Mouse (Mus musculus) adrenal gland (tissue): ENCODE results near the gene Vmn1r11.

Experiments used
- intact Hi-C: fragments of 180-260 bp; cut with DNase I; formaldehyde crosslinking; loops from one replicate; pipeline ENCODE4 v1.15.1; 2025
- long read RNA-seq, 2 experiments: library from polyadenylated mRNA; unstranded; transcript quantifications; one replicate each; pipeline ENCODE4 v2.0.0; 2020; ENCODE audit warnings: borderline replicate concordance in 1 of 2; ENCODE audit not compliant: insufficient replicate concordance in 1 of 2

Gene Vmn1r11
- long read RNA-seq, experiment 1 = 0 reads
- long read RNA-seq, experiment 2 = 0 reads

GRCm38 (mm10) chr6:57133155-57133554 lies at the start of gene Vmn1r11:
Vmn1r11 (plus strand) TSS chr6:57133455.
- intact Hi-C loops = no loop called here

- intact Hi-C loops = no loop called here
Observed at GRCm38 (mm10) chr6:57106358-57106757, 26.9 kb upstream of the Vmn1r11 start.

- intact Hi-C loops = no loop called here
Observed at GRCm38 (mm10) chr6:57109154-57109553, 24.1 kb upstream of the Vmn1r11 start, which contains the start of gene Vmn1r10. Vmn1r10 (plus strand) TSS chr6:57109454.

GRCm38 (mm10) chr6:57156619-57157018 lies 23.4 kb downstream of the Vmn1r11 start, which contains the start of gene Vmn1r12:
Vmn1r12 (plus strand) TSS chr6:57156919.
- intact Hi-C loops = no loop called here
